Mouse (Mus musculus) gastrocnemius, postnatal 4 days (tissue): ENCODE data around the gene Tex46. TPM values are rescaled to one million over a fixed set of nuclear protein-coding genes. Genes with fewer than 3 reads are reported as not detected.

Experiments
- DNase-seq, 2 experiments: peaks; one replicate each; pipeline ENCODE4 v3.0.0; 2021 to 2022; ENCODE audit warnings: low spot score in 2 of 2, mixed read lengths in 2 of 2
- long read RNA-seq, 2 experiments: library from polyadenylated mRNA; stranded (forward); transcript quantifications; one replicate each; pipeline ENCODE4 v2.0.0; 2021
- total RNA-seq, 2 experiments: library from RNA; stranded (reverse); gene quantifications; 2 replicates each; pipeline ENCODE4 v1.2.3; 2021

The Tex46 gene
- not detected for total RNA-seq
- long read RNA-seq, experiment 1 = 0 reads
- long read RNA-seq, experiment 2 = 0 reads

- no peak for DNase-seq
Observed at GRCm38 (mm10) chr4:136610387-136610856, at the start of gene Tex46. TSS of gene Tex46 (plus strand) at chr4:136610437.

DNA sequence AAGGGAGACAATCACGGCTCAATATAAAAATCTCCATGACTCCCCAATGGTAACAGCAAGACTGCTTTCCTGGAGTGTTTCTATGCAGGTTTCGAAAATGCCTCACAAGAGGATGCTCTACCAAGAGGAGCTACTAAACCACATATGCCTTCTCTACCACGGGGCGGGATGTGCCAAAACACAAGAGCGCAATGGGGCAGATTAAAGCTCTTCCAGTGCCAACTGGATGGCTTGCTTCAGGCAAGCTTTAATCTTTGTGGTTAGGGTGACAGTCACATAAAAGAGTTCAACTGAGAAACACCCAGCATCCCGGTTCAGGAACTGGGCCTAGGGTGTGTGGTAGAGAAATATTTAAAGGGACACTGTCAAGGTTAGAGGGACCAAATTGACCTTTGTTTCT lies 47.5 kb upstream of the Tex46 start:
- no peak for DNase-seq

DNA sequence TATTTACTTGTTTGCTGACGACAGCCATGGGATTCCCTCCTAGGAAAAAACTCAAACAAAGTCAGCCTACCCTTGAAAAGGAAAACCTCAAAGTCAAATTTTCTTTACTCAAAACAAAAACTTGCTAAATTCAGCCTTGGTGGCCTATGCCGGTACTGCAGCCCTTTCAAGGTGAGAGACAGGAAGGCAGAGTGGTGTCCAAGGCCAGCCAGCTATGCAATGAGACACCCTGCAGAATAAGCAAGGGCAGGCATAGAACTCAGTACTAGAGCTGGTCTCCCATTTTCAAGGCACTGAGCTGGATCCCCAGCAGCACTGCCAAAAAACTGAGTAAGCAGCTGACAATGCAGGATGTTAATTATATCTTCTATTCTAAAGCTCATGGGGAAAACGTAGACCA lies 41.6 kb upstream of the Tex46 start:
- DNase-seq = no peak

- no peak for DNase-seq
Observed at GRCm38 (mm10) chr4:136569998-136570397, 40.2 kb upstream of the Tex46 start.

GRCm38 (mm10) chr4:136581885-136582284 lies 28.4 kb upstream of the Tex46 start:
- no peak for DNase-seq

- no peak for DNase-seq
Observed at GRCm38 (mm10) chr4:136587221-136587827, 22.9 kb upstream of the Tex46 start.

DNA sequence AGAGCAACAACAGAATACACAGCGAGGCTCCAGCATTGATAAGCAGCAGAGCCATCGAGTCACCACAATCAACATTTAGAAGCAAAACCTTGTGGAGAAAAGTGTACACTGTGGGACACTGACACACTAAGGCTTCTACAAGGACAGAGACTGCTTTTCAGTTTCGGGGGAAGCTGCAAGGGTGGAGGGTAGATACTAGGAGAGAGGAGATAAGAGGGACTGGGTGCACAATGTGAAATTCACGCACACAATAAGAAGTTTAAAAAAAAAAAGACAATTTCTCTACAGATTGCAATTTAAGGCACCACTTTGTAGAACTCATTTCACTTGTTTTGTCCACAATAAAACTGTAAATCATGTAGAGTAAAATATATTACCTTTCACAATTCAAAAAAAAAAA lies 22.2 kb upstream of the Tex46 start:
- DNase-seq = no peak

GRCm38 (mm10) chr4:136592111-136592510 lies 18.1 kb upstream of the Tex46 start:
- DNase-seq = no peak

DNA sequence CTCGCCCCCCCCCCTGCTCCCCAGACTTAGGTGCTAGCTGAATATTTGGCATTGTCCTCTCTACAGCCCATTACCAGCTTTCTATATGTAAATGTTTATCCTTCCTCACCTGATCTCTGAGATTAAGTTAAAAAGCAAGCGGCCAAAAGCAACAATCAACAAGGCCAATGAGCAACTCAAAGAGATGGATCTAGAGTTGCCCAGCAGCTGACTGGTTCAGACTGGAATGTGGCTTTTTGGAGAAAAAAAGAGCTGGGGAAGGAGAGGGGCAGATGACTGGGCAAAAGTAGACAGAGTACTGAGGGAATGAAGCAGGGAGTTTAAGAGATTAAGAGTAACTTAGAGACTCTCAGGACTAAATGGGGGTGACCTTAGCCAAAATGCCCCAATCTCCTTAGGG lies 16.2 kb upstream of the Tex46 start:
- no peak for DNase-seq

GRCm38 (mm10) chr4:136595221-136595620 lies 15.0 kb upstream of the Tex46 start:
- no peak for DNase-seq

- no peak for DNase-seq
Observed at GRCm38 (mm10) chr4:136598268-136598876, 11.9 kb upstream of the Tex46 start.

DNA sequence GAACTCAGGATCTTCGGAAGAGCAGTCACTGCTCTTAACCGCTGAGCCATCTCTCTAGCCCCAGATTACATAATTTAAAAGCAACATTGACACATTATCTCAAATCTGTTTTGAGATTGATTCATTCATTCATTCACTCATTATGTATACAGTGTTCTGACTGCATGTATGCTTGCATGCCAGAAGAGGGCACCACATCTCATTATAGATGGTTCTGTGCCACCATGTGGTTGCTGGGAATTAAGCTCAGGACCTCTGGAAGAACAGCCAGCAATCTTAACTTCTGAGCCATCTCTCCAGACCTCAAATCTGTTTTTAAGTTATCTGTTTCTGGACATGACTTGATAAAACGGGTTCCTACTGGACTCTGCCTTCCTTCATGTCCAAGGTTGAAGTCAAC lies 10.4 kb upstream of the Tex46 start:
- no peak for DNase-seq

DNA sequence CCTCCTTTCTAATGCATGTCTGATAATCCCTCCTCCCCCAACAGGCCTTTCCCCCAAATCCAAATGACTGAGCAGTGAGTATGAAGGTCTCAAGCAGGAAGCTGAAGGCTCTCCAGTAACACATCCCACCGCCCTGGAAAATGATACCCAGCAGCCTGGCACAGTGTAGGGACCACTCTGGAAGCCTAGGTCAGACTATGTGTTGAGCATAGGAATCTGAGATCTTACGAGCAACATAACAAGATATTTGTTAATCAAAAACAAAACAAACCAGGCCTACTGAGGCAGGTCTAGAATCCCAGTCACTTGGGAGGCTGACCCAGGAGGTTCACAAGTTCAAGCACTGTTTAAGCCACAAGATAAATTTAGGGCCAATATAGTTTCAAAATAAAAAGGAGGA lies 9.7 kb upstream of the Tex46 start:
- DNase-seq = no peak

GRCm38 (mm10) chr4:136601476-136601875 lies 8.8 kb upstream of the Tex46 start:
- peak; percentile 40 to 71 for DNase-seq

- DNase-seq = peak in 1 of 2 experiments; percentile 43
Observed at GRCm38 (mm10) chr4:136602018-136602554, 8.2 kb upstream of the Tex46 start.

GRCm38 (mm10) chr4:136602568-136602967 lies 7.7 kb upstream of the Tex46 start, which contains the start of gene Kdm1a:
TSS of gene Kdm1a (minus strand) at chr4:136602723.
- peak; percentile 90 to 96 for DNase-seq

- no peak for DNase-seq
Observed at GRCm38 (mm10) chr4:136605756-136606485, 4.3 kb upstream of the Tex46 start.

GRCm38 (mm10) chr4:136613657-136614056 lies 3.4 kb downstream of the Tex46 start:
- no peak for DNase-seq

DNA sequence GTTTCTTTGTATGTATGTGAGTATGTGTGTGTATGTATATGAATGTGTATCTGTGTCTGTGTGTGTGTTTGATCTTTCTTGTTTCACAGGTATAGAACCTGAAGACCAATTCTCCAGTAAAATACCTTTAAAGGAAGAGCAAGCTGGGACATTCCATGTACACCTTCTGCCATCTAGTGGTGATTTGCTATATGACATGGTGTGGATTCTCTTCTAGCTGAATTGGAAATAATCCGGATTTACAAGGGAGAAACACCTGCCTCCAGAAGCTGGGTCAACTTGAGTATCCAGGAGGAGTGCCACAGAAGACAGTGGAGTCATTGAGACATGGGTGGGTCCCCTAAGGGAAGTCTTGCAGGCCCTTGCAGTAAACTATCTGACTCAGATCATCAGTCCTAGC lies 11.1 kb downstream of the Tex46 start:
- DNase-seq = no peak

DNA sequence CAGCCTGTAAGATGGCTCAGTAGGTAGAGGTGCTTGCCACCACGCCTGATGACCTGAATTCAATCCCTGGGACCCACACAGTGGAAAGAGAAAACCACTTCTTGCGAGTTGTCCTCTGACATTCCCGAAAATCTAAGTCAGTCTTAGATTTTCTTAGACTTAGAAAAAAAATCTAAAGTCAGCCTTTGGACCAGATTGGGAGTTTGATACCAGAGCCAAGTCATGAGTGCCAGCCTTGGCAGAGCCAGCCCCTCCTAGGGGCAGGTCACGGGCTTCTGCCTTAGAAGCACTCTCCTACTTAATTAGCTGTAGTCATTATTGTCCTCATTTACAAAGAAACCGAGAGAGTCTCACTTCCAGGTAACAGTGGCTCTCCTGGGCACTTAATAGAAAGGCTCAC lies 11.7 kb downstream of the Tex46 start:
- DNase-seq = no peak

GRCm38 (mm10) chr4:136622388-136622787 lies 12.2 kb downstream of the Tex46 start, which contains the start of gene Lactbl1:
TSS of gene Lactbl1 (plus strand) at chr4:136622621.
- no peak for DNase-seq

DNA sequence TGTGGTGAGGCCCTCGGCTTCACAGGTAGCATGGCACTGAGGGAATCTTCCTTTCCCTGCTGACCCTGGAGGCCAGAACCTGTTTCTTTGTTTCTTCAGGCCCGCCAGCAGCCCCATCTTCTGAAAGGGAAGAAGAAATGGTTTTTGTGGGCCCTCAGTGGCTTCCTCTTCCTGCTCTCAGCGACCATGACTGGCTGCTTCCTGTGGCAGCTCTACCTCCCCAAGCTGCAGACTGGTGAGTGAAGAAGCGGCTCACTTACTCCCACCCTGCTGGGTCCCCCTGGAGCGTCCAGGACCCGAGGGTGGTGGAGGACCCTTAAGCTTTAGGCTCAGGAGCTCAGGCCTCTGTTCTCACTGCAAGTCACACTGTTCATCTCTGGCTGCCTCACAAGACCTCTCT lies 16.4 kb downstream of the Tex46 start:
- no peak for DNase-seq
